Mouse (Mus musculus): Measurements from ENCODE around the gene Man1c1. TPM values are rescaled to one million over a fixed set of nuclear protein-coding genes. Genes with fewer than 3 reads are reported as not detected.

Man1c1 gene
- total RNA-seq, 1 experiment from 2014 or later: 2.0 TPM

DNA sequence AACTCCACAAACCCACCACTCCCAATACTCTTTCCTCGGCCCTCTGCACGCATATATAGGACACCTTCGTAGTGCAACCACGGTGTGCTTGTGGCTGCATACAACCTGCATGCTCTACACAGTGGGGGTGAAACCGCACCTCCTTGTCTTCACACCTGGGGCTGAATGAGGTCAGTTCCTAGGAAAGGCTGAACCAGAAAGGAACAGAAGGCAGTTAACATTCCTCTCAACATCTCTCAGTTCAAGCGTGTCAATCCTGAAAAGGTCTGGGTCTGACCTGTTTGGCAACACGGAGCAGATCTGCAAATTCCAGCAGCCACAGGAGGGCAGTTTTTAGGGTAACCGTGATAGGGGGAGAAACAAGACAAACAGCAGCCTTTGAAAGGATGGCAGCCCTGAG is 21.7 kb downstream of the Man1c1 start:
- ATAC-seq (ENCODE audit: extremely low read depth, insufficient number of reproducible peaks, low FRiP score, poor library complexity, severe bottlenecking): no peak

DNA sequence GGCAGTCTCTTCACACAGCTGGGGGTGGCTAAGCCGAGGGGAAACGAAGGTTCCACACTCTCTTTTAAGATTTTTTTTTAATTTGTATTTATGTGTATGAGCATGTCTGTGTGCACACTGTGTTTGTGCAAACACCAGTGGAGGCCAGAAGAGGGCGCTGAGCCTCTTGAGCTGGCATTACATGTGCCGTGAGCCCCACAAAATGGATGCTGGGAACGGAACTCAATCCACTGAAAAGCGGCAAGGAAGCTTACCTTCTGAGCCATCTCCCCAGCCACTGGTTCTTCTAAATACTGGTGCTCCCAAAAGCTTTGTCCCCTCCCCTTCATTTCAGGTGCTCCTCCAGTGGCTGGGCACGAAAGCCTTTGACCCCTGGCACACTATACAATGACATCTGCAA is 22.3 kb downstream of the Man1c1 start:
- no peak for ATAC-seq (ENCODE audit: extremely low read depth, insufficient number of reproducible peaks, low FRiP score, poor library complexity, severe bottlenecking)

DNA sequence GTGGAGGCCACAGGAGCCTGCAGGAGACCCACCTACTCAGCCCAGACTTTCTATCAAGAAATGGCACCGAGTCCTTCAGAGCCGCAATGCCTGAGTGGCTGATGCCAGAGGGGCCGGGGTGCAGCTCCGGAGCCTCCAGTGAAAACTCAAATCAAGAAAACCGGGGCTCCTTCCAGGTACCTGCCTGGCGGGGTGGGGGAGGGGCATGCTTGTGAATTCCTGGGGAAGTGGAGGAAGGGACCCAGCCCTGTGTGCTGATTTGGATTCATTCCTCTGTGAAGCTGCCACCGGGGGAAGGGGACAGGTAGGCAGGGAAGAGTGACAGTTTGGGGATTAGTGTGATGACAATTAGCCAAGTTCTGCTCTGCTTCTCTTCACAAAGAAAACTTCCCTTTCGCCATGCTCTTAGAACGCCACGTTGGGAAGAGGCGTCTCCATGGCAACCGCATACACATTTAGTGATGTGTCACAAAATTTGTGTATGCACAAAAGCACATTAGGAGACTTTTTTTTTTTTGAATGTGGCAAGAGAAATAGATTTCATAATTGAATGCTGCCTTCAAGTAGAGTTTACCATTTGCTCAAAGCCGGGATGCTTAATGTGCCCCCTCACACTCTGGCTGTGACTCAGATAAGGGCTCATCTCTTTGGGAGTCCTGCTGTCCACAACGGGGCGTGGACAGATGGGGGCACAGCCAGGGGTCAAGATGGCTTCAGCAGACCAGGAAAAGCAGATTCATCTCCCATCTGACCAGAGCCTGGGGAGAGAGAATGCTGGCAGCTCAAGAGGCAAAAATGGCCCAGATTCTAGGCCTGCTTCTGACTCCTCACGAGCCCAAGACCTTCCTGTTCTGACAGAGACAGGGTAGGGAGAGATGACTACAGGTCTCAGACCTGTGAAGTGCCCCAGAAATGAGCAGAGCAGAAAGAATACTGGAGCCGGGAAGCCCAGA is 26.3 kb downstream of the Man1c1 start:
- no peak for ATAC-seq (ENCODE audit: extremely low read depth, insufficient number of reproducible peaks, low FRiP score, poor library complexity, severe bottlenecking)

DNA sequence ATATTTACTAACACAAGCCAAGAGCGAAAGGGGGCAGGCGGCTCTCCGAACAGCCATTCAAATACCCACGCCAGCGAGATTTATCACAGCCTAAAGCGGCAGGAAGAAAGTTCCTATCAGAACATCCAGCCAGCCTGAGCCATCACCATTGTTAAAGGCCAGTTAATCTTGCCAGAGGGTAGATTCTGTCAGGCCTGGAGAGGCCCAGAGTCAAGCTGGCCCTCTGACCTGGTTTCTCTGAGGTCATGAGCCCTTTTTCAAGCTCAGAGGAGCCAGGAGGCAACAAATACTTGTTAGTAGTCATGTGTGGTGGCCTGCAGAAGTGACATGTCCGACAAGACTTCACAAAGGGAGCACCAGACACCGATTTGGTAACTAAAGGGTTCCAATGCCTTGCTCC is 28.3 kb downstream of the Man1c1 start:
- no peak for ATAC-seq (ENCODE audit: extremely low read depth, insufficient number of reproducible peaks, low FRiP score, poor library complexity, severe bottlenecking)

DNA sequence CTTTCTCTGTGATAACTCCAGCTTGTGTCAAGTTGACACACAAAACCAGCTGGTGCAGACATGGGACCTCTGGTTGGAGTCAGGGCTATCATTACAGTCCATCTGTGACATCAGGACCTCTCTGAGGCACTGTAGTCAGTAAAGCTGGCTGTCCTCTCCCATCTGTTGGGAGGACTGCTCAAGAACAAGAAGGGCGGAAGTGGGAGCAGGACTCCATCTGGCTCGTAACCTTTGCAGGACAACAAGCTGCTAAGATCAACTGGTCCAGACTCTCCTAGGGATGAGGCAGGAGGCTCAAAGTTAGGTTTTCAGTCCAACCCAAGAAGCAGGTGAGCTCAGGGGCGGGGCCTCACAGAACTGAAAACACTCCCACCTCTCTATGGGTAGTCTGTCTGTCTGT is 29.1 kb downstream of the Man1c1 start:
- ATAC-seq (ENCODE audit: extremely low read depth, insufficient number of reproducible peaks, low FRiP score, poor library complexity, severe bottlenecking): no peak

DNA sequence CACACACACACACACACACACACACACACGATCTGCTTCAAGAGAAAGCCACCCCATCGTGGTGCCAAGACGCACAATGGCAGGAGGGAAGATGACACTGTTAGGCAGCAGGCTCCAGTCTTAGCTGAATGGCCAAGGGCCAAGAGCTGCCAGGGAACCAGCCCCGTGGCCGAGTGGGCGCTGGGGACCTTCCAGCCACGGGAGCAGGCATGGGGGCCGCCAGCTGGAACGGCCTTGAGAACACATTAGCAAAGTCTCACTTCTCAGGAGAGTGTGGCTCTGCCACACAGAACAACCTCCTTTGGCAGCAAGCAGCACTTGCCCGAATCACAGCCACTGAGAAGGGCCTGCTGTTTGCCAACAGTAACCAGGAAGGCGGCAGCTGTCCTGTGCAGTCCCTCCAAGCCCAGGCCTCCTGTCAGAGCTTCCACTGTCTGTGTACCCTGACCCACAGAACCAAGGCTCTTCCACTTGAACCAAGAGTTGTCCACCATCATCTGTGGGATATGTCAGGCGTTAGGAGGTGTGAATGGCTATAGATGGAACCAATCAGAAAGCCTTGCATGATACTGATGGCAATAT is 30.1 kb downstream of the Man1c1 start:
- ATAC-seq (ENCODE audit: extremely low read depth, insufficient number of reproducible peaks, low FRiP score, poor library complexity, severe bottlenecking): no peak

DNA sequence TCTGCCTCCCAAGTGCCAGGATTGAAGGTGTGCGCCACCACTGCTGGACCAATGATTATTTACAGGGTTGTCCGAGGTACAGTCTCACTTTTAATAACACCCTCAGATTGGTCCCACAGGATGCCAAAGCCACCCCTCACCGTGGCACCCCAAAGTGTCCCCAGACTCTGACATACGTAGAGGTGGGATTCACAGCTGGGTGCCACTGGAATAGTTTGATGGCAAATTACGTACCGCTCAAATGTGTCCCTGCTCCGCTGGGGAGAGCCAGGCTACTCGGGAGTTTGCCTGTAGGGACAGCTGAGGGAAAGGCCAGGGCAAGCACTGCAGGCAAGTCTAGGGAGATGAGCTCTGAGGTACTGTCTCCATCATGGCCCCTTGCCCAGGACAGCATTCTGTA is 30.9 kb downstream of the Man1c1 start:
- no peak for ATAC-seq (ENCODE audit: extremely low read depth, insufficient number of reproducible peaks, low FRiP score, poor library complexity, severe bottlenecking)

DNA sequence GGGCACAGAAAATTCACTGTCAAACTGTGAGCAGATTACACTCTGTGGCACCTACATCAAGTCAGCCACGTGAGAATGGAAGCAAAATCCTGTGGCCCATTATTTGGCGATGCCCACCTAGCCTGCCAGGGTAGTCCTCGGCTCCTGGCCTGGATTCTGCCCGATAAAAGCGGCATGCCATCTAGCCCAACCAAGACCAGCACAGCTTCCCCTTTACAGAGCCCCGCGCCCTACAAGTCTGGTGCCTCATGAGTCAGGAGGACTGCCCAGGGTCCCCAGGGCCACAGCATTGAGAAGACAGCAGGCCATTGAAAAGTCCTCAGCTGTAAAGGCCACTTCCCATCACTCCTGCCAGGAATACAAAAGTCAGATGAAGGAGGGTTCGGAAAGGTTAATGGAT is 31.8 kb downstream of the Man1c1 start:
- no peak for ATAC-seq (ENCODE audit: extremely low read depth, insufficient number of reproducible peaks, low FRiP score, poor library complexity, severe bottlenecking)

DNA sequence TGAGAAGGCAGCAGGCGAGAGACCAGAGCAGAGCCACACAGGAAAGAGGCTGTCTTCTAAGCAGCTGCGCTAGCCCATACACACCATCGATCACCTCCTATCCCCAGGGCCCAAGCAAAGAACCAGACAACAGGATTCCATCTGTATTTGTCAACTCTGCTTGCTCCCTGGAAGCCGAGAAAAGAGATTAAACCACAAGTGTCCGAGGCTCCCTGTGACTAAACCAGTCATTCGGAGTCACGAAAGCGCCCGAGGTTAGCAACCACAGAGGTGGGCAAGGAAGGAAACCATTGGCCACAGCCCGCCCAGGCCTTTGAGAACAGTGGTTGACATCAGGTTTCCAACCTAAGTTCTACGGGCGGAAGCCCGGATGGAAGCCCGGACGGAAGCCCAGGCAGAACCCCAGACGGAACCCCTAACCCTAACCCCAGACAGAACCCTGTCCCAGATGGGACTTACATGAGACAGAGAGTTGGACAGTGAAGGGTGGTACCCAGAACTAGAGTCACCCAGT is 32.4 kb downstream of the Man1c1 start:
- no peak for ATAC-seq (ENCODE audit: extremely low read depth, insufficient number of reproducible peaks, low FRiP score, poor library complexity, severe bottlenecking)

DNA sequence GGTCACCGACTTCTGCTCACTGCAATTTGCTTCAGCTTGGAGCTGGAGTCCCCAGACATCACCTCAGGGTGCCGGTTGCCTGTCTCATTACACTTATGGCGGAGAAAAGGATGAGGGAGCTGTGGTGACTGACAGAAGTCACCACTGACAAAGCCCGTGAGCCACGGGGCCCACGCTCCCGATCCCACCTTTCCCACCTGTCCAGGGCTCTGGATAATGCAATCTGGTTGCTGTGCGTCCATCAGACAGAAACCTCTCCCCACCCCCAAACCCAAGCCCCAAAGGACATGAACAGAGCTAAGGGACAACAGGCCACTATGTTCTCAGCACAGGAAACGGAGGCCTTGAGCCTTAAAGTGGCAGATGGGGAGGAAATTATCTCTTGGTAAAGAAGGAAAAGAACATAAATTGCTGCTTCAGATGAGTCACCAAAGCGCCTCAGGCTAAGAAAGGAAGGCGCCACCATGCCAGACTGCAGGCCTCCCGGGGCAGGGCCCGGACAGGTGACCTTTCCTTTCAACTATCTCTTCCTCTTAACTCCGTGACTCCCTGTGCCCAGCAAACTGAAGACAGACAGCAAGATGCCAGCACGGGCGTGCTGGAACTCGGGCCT is 34.2 kb downstream of the Man1c1 start:
- no peak for ATAC-seq (ENCODE audit: extremely low read depth, insufficient number of reproducible peaks, low FRiP score, poor library complexity, severe bottlenecking)

DNA sequence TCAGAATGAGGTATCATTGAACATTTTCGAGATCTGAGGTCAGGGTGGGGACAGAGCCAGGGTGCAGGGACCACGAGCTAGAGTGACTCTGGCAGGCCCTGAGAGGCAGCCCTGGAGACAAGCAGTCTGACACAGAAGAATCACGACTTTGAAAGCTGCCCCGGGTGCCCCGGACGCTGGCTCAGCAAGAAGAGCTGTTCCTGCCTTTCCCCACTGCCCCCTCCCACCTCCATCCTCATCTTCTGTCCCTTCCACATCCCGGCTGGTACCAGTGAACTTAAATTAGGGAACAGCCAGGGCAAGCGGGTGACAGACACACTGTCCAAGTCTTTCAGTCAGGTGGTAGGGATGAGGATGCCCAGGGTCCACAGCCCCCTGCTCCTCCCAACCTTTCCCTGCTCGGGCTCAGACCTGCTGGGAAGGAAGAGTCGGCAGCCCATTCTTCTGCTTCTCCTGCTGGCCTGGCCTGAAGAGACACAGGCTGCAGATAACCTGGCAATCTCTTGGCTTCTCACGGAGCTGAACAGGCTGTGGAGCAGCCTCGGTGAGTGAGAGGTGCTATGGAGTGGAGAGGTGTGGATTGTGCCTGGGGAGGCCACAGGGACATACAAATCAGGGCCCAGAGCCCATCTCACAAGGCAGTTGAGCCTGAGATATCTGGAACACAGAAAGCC is 35.6 kb downstream of the Man1c1 start:
- no peak for ATAC-seq (ENCODE audit: extremely low read depth, insufficient number of reproducible peaks, low FRiP score, poor library complexity, severe bottlenecking)

DNA sequence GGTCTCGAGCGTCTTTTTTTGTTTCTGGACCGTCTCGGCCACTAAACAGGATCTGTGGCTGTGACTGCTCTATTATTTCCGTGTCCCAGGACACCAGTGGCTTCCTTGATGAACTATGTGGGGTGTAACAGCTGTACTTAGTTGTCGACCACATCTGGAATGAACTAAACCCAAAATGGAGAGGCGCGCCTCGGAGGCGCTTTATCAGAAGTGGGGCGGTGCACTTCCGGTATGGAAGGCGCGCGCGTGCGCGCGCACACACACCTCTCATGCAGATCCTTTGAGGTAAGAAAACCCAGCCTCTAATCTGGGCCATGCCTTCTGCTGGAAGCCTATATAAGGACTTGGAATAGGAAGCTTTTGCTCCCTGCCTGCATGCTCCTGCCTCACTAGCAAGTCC is 37.7 kb downstream of the Man1c1 start:
- no peak for ATAC-seq (ENCODE audit: extremely low read depth, insufficient number of reproducible peaks, low FRiP score, poor library complexity, severe bottlenecking)

DNA sequence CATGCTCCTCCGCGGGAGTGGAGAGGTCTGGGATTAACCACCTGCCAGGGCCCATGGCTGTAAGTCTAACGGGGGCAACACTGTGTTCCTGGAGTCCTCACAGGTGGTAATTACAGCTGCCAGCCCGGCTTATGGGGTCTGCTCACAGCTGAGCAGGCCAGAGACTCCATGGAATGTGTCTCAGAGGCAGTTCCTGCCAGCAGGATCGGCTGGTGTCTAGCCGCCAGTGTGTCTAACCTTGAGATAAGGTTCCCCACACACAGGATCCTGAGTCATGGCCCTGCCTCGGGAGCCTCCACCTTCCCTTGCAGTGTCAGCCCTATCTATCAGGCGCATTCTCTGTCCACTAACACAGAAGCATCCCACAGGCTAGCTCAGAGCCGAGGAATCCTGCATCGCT is 41.0 kb downstream of the Man1c1 start:
- no peak for ATAC-seq (ENCODE audit: extremely low read depth, insufficient number of reproducible peaks, low FRiP score, poor library complexity, severe bottlenecking)

DNA sequence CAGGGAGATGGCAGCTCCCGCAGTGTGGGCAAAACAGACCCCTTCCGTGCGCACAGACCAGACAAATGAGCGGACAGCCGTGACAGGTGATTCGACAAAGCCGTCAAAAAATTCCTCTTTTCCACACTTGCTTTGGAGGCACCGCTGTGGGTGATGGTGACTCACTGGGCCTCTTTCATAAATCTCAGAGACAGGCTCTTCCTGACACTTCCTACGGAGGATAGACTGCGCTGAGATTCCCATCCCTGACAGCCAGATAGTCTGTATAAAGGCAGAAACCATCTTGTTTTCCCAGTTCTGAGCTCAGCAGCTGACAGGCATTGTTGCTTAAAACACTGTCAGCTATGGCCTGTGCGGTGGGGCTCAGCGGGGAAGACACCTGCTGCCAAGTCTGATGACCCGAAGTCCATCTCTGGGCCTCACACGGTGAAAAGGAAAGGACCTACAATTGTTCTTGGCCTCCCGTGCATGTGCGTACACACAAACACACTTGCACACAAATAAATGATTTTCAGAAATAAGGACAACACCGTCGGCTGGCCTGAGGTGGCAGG is 43.4 kb downstream of the Man1c1 start:
- no peak for ATAC-seq (ENCODE audit: extremely low read depth, insufficient number of reproducible peaks, low FRiP score, poor library complexity, severe bottlenecking)

DNA sequence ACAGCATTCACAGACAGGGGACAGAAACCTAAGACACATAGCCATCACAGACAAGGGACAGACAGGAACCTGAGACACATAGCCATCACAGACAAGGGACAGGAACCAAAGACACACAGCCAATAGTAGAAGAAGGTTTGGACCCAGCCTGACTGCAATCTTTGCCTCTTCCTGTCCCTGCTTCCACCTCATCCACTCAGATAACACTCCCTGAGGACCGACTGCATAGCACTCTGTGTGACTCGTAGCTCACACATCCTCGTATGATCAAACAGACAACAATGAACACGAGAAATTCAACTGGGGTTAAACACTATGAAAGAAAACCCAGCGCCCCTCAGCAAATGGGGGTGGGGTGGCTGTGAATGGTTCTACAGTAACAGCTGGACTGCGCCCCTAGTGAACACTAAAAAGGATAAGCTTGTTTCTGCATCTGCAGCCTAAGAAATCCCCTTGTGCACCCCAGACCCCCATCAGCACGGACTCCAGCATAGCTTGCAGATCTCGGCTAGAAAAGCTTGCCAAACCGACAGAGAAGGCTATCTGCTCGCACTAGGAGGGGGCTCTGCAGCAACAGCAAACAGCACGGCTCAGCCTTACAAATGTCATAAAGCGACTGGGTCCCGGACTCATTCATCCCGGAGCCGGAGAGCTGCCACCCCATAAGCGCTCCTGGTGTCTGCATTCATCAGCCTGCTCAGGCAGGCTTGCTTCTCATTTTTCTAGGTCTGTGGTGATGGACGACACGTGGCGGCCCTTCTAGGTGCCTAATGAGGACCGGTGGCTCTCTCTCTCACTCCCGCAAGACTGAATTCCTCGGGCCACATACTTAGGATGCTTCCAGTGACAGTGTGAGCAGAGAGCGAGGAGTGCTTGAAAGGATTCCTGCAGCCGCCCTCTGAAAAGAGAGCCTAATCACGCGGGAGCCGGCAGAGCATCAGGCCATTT is 44.5 kb downstream of the Man1c1 start:
- ATAC-seq (ENCODE audit: extremely low read depth, insufficient number of reproducible peaks, low FRiP score, poor library complexity, severe bottlenecking): no peak

DNA sequence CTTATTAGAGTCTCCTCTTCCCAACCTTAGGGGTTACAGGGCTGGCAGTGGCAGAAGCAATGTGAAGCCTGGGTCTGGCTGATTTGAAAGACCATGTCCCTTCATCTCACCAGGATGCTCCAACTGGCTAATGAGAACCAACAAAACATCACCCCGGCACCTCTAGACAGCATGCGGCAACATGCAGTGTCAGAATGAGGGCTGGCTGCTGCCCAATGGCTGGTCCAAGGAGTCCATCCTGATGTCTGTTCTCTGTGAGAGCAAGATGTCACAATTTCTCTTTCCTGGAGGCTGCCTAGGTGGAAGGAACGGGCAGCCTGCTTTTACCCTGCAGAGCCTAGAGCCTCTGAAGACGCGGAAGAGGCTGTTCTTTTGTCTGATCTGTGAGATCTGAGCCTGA is 46.6 kb downstream of the Man1c1 start:
- ATAC-seq (ENCODE audit: extremely low read depth, insufficient number of reproducible peaks, low FRiP score, poor library complexity, severe bottlenecking): no peak

DNA sequence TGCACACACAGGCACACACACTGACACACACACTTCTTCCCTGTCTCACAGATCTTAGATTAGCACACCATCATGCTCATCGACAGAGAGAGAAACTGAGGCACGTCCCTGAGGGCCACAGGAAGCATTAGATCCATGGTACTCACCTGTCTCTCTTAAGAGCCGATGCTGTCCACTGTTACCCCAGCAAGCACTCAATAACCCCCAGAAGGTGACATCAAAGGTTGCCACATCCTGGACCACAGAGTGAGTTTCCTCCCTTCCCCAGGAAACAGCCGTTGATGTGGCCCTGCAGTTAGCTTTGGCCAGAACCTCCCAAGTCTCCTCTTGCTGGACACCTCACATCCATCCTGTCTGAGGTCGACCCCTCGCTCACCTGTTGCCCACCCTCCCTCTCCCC is 49.7 kb downstream of the Man1c1 start:
- no peak for ATAC-seq (ENCODE audit: extremely low read depth, insufficient number of reproducible peaks, low FRiP score, poor library complexity, severe bottlenecking)

DNA sequence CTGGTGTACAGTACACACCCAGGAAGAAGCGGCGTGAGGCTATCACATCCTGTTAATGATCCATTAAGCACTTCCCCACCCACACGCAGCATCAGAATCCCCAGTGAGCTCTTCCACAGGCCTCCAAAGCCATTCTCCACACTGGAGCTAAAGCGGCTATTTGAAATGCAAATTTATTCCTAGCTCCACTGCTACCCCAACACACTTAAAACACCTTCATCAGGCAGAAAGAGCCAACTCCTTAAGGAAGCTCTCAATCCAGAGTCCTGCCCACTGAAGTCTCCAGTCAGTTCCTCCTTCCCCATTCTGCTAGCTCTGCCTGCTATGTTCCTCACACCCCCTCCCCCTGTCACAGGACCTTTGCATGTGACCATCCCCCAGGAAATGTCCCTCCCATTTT is 51.4 kb downstream of the Man1c1 start:
- ATAC-seq (ENCODE audit: extremely low read depth, insufficient number of reproducible peaks, low FRiP score, poor library complexity, severe bottlenecking): no peak

Data from neutrophil, adult 5-6 weeks (primary cell).